Mouse (Mus musculus): ENCODE measurements at regions not wholly inside any gene's neighbourhood (a gene's known extent, or its start where the extent isn't known, plus 50 kb on each side); places are given as distances from the start of the nearest gene placed in this dataset.

DNA sequence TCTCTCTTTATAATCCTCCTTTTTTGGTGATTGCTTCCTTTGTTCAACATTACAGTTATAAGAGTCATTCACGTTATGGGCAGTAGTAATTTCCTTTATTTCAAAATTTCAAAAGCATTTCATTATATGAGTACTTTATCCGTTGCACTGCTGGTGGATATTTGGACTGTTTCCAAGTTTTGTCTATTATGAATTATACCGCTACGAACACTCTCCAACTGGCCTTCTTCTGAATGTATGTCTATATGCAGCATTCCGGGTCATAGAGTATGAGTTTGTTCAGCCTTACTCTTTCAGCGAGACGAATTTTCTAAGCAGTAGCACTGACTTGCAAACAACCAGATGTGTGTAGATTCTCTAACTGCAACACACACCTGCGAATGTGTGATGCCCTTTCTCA is 57.8 kb downstream of the Dusp6 start:
- no peak overlapping the region for H3K4me3 ChIP-seq (ENCODE audit: low read depth, low read length)
- TF ChIP-seq POLR2A (IDR thresholded peaks at IDR 0.05; ENCODE audit: low read depth, low read length): no peak
- no peak for TF ChIP-seq CTCF (IDR thresholded peaks at IDR 0.05; ENCODE audit: extremely low read depth, insufficient read length, insufficient replicate concordance, low read depth, low read length)
- 71% methylated on average over 8 of the region's 8 CpGs for WGBS
- H3K27me3 ChIP-seq (ENCODE audit: control insufficient read depth, insufficient read depth, low read length): no peaks in the 10 kb centered on the region
- H3K4me1 ChIP-seq (ENCODE audit: control insufficient read depth, insufficient read depth, insufficient read length, low read length): 0 out of 2 replicates have a peak, but pooled peaks cover 1% of the 10 kb centered on the region
- no peaks in the 10 kb centered on the region for H3K36me3 ChIP-seq (ENCODE audit: control insufficient read depth, insufficient read depth, low read length)
- H3K27ac ChIP-seq (ENCODE audit: insufficient read depth, low read depth, low read length): no peak overlapping the region

- 54% methylated on average over 8 of the region's 8 CpGs for WGBS
Measured at GRCm38 (mm10) chr10:99323358-99323757, 60.3 kb downstream of the Dusp6 start.

DNA sequence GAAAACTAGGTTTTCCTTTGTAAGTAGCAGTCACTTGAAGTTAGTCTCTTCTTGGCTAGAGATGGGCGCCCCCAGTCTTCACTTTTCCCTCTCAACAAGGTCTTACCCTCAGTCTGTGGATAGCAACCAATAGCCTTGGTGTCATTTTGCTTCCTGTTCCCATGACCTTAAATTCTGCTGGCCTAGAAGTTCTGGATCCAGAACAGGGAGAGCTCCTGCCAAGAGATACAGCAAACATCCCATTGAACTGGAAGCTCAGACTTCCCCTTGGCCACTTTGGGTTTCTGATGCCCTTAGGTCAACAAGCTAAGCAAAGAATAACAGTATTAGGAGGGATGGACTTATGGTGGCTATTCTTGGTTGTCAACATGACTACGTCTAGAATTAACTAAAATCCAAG is 64.5 kb downstream of the Dusp6 start:
- Histone ChIP-seq H3K27me3 (ENCODE audit: control insufficient read depth, insufficient read depth, low read length) (no peaks in the 10 kb centered on the region), H3K27ac (ENCODE audit: insufficient read depth, low read depth, low read length) (no peak overlapping the region), H3K4me3 (ENCODE audit: low read depth, low read length) (no peak overlapping the region), H3K4me1 (ENCODE audit: control insufficient read depth, insufficient read depth, insufficient read length, low read length) (0 out of 2 replicates have a peak, but pooled peaks cover 1% of the 10 kb centered on the region), H3K36me3 (ENCODE audit: control insufficient read depth, insufficient read depth, low read length) (no peaks in the 10 kb centered on the region)
- TF ChIP-seq POLR2A (IDR thresholded peaks at IDR 0.05; ENCODE audit: low read depth, low read length) (no peak), CTCF (IDR thresholded peaks at IDR 0.05; ENCODE audit: extremely low read depth, insufficient read length, insufficient replicate concordance, low read depth, low read length) (no peak)
- 94% methylated on average over 2 of the region's 2 CpGs for WGBS

More at GRCm38 (mm10) chr10:99323358-99323757, 60.3 kb downstream of the Dusp6 start:
- no peak overlapping the region for H3K4me3 ChIP-seq (ENCODE audit: low read depth, low read length)
- no peak for TF ChIP-seq POLR2A (IDR thresholded peaks at IDR 0.05; ENCODE audit: low read depth, low read length)
- TF ChIP-seq CTCF (IDR thresholded peaks at IDR 0.05; ENCODE audit: extremely low read depth, insufficient read length, insufficient replicate concordance, low read depth, low read length): no peak
- no peaks in the 10 kb centered on the region for H3K27me3 ChIP-seq (ENCODE audit: control insufficient read depth, insufficient read depth, low read length)
- 0 out of 2 replicates have a peak, but pooled peaks cover 1% of the 10 kb centered on the region for H3K4me1 ChIP-seq (ENCODE audit: control insufficient read depth, insufficient read depth, insufficient read length, low read length)
- no peaks in the 10 kb centered on the region for H3K36me3 ChIP-seq (ENCODE audit: control insufficient read depth, insufficient read depth, low read length)
- H3K27ac ChIP-seq (ENCODE audit: insufficient read depth, low read depth, low read length): no peak overlapping the region

DNA sequence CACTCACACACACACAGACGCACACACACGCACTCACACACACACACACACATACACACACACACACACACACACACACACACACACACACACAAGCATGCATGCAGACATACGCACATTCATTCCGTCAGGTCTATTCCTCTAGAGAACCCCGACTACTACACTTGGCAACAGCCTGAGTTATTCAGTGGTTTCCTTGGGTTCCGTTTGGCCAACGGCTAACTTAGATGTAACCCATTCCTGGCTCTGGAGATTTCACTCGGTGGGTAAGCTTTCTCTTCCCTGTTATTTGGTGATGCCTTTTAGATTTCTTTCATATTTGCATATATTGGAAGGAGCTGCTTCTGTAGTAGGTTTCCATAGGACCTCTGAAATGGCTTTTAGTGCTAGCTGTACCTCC is 65.5 kb downstream of the Dusp6 start:
- Histone ChIP-seq H3K4me1 (ENCODE audit: control insufficient read depth, insufficient read depth, insufficient read length, low read length) (0 out of 2 replicates have a peak, but pooled peaks cover 1% of the 10 kb centered on the region), H3K27me3 (ENCODE audit: control insufficient read depth, insufficient read depth, low read length) (no peaks in the 10 kb centered on the region), H3K27ac (ENCODE audit: insufficient read depth, low read depth, low read length) (no peak overlapping the region), H3K36me3 (ENCODE audit: control insufficient read depth, insufficient read depth, low read length) (no peaks in the 10 kb centered on the region), H3K4me3 (ENCODE audit: low read depth, low read length) (no peak overlapping the region)
- TF ChIP-seq POLR2A (IDR thresholded peaks at IDR 0.05; ENCODE audit: low read depth, low read length) (no peak), CTCF (IDR thresholded peaks at IDR 0.05; ENCODE audit: extremely low read depth, insufficient read length, insufficient replicate concordance, low read depth, low read length) (no peak)
- 80% methylated on average over 8 of the region's 8 CpGs for whole genome bisulfite sequencing

GRCm38 (mm10) chr10:99329469-99329868 is 66.4 kb downstream of the Dusp6 start:
- 0 out of 2 replicates have a peak, but pooled peaks cover 1% of the 10 kb centered on the region for H3K4me1 ChIP-seq (ENCODE audit: control insufficient read depth, insufficient read depth, insufficient read length, low read length)
- H3K27me3 ChIP-seq (ENCODE audit: control insufficient read depth, insufficient read depth, low read length): no peaks in the 10 kb centered on the region
- no peaks in the 10 kb centered on the region for H3K36me3 ChIP-seq (ENCODE audit: control insufficient read depth, insufficient read depth, low read length)
- 84% methylated on average over 6 of the region's 6 CpGs for WGBS
- H3K4me3 ChIP-seq (ENCODE audit: low read depth, low read length): no peak overlapping the region
- no peak overlapping the region for H3K27ac ChIP-seq (ENCODE audit: insufficient read depth, low read depth, low read length)
- TF ChIP-seq POLR2A (IDR thresholded peaks at IDR 0.05; ENCODE audit: low read depth, low read length) (no peak), CTCF (IDR thresholded peaks at IDR 0.05; ENCODE audit: extremely low read depth, insufficient read length, insufficient replicate concordance, low read depth, low read length) (no peak)

DNA sequence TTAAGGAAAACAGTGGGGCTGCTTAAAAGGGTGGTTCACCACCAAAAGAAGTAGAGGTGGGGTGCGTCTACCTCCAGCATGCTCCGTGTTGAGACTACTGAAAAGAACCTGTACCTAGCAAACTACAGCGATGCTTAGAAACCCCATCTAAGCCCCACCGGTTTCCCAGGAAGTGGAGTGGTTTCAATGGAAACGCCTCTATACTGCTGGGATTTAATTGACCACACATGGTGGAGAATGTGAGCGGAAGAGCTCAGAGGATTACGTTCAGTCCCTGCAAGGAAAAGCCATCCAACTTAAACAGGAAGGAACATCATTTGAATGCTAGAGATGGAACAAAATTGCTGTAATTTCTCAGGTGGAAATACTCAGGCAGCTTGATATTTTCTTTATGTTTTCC is 67.5 kb downstream of the Dusp6 start:
- TF ChIP-seq CTCF (IDR thresholded peaks at IDR 0.05; ENCODE audit: extremely low read depth, insufficient read length, insufficient replicate concordance, low read depth, low read length): no peak
- H3K36me3 ChIP-seq (ENCODE audit: control insufficient read depth, insufficient read depth, low read length): no peaks in the 10 kb centered on the region
- no peaks in the 10 kb centered on the region for H3K4me1 ChIP-seq (ENCODE audit: control insufficient read depth, insufficient read depth, insufficient read length, low read length)
- no peak overlapping the region for H3K4me3 ChIP-seq (ENCODE audit: low read depth, low read length)
- WGBS: 73% methylated on average over 7 of the region's 7 CpGs
- H3K27me3 ChIP-seq (ENCODE audit: control insufficient read depth, insufficient read depth, low read length): no peaks in the 10 kb centered on the region
- H3K27ac ChIP-seq (ENCODE audit: insufficient read depth, low read depth, low read length): no peak overlapping the region

GRCm38 (mm10) chr10:99331876-99332275 is 68.8 kb downstream of the Dusp6 start:
- TF ChIP-seq POLR2A (IDR thresholded peaks at IDR 0.05; ENCODE audit: low read depth, low read length) (no peak), CTCF (IDR thresholded peaks at IDR 0.05; ENCODE audit: extremely low read depth, insufficient read length, insufficient replicate concordance, low read depth, low read length) (no peak)
- Histone ChIP-seq H3K4me1 (ENCODE audit: control insufficient read depth, insufficient read depth, insufficient read length, low read length) (no peaks in the 10 kb centered on the region), H3K27me3 (ENCODE audit: control insufficient read depth, insufficient read depth, low read length) (no peaks in the 10 kb centered on the region), H3K36me3 (ENCODE audit: control insufficient read depth, insufficient read depth, low read length) (no peaks in the 10 kb centered on the region), H3K4me3 (ENCODE audit: low read depth, low read length) (no peak overlapping the region), H3K27ac (ENCODE audit: insufficient read depth, low read depth, low read length) (no peak overlapping the region)
- WGBS: 82% methylated on average over 12 of the region's 12 CpGs

Data from small intestine, adult 2 months (tissue).